Mouse (Mus musculus) G1E-ER4 (cell line): Measurements from ENCODE around the gene Mag. TPM values are rescaled to one million over a fixed set of nuclear protein-coding genes. Genes with fewer than 3 reads are reported as not detected.

Experiments used
- GATA1 ChIP-seq: IDR thresholded peaks from one replicate; pipeline ENCODE4 v1.8.0; 2012; ENCODE audit warnings: low read length, inconsistent platforms
- polyA plus RNA-seq: library from polyadenylated mRNA; stranded (reverse); fragments of >175 nt; gene quantifications from 2 replicates; pipeline ENCODE4 v1.2.3, GENCODE M21; 2012

Mag gene
- polyA plus RNA-seq, 1 experiment = not detected

DNA sequence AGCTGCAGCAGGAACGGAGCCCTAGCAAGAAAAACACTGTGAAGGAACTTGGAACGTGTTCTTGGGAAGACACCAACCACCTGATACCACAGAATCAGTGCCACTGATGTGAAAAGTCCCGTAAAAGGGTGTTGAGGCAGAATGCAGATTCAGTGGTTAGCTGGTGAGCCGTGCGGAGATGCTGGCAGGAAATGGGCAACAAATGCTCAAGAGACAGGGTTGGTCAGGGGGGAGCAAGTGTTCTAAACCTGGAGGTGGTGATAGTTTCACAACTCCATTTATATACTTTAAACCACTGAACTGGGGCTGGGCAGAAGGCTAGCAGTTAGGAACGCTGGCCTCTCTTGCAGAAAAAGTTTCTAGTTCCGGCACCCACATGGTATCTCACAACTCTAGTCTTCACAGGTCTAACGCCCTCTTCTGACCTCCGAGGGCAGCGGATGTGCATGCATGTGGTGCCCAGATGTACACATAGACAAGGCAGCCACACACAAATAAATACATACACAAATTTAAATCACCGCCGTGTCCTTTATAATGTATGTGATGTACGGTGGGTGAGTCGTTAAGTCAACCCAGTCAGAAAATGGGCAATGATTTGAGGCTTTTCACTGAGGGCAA, 27.0 kb downstream of the Mag start:
- TF ChIP-seq GATA1 = no peak

DNA sequence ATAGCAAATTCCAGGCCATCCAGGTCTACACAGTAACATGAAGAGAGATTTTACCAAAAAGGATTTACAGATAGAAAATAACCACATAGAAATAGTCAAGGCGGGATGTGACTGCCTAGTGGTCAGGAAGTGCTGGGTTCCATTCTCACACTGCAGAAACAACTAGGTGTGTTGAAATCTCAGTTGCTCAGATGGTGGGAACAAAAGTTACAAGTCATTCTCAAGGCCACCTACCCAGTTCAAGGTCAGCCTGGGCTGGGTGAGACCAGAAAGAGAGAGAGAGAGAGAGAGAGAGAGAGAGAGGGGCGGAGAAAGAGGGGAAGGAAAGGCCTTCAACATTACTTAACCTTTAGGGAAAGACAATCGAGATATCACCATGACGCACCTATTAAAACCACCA, 27.8 kb downstream of the Mag start:
- no peak for TF ChIP-seq GATA1

DNA sequence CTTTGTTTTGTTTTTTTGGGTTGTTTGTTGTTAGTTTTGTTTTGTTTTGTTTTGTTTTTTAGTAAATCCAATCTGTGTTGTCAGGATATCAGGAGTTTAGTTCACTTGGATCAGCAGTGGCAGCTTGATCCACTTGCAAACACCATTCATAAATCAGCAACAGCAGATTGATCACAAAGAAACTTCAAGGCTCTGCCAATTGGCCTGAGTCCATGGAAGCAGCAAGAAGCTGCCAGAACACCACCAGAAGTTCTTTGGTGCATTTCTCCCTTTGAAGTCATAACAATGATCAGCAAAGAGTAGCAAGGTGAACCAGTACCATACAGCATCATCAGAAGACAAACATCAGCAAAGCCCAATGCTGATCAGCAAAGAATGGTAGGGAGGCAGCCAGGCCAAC, 30.6 kb downstream of the Mag start:
- no peak for TF ChIP-seq GATA1

DNA sequence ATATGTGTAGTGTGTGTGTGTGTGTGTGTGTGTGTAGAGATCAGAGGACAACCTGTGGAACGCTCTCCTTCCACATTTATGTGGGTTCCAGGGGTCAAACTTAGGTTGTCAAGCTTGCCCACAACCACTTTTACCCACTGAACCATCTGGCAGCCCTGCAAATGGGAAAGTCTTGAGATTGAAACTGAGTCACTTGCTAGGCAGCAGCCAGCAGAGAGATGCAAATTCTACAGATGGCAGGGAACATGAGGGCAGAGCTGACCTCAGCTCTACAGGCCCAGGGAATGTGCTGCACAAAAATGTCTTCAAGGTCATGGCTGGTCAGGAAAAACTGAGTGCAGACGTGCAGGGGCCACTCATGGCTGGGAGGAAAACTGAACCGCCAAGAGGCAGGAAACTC, 33.3 kb downstream of the Mag start:
- TF ChIP-seq GATA1 = no peak

DNA sequence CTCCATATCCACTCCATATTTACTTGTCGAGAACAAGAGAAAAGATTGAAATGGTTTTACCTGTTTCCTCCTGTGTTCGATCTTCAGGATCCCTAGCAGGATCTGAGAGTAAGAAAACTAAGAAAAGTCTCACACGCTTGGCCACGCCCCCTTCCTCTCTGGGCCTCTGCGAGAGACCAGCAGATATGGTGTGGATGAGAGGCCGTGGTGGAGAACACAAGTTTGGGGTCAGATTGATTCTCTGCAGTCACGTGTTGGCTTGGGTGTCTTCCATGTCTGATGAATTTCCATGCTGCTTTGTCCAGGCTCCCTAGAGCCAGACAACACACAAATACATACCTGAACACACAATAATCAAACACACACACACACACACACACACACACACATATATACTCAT, 34.5 kb downstream of the Mag start, which contains the start of gene Cd22:
Gene Cd22, minus strand, starts transcription at position 167 of the 400 bp plus-strand sequence.
- no peak for TF ChIP-seq GATA1

DNA sequence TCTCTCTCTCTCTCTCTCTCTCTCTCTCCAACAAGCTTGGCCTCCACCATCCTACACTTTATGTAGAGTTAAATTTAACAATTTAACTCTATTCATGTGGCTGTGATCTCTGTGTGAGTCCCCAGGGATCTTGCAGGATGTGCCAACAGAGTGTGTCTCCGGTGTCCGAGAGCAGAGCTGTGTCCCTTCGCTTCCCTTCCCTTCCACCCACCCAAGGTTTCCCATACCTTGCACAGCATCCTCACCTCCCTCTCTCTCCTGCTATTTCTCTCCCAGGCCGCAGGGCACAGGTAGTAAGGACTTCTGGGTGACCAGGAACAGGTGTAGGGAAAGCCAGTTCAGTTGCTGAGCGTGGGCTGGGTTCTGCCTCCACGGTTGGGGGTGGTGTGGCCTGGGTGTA, 35.7 kb downstream of the Mag start:
- no peak for TF ChIP-seq GATA1

DNA sequence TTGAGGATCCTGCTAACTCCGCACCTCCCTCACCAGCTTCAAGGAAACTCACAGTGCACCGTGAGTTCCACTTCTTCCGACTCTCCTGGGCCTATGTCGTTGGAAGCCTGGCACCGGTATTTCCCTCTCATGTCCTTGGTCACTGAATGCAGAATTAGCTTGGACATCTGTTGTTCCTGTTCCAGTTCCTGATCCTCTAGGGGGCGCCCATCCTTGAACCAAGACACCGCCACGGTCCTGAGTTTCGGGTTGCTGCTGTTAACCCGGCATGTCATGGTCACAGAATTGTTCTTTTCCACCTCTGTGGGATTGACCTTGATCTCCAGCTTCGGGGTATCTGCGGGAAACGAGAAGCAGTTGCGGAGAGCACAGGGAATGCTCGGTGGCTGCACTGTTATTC, 41.6 kb downstream of the Mag start:
- TF ChIP-seq GATA1 = no peak

DNA sequence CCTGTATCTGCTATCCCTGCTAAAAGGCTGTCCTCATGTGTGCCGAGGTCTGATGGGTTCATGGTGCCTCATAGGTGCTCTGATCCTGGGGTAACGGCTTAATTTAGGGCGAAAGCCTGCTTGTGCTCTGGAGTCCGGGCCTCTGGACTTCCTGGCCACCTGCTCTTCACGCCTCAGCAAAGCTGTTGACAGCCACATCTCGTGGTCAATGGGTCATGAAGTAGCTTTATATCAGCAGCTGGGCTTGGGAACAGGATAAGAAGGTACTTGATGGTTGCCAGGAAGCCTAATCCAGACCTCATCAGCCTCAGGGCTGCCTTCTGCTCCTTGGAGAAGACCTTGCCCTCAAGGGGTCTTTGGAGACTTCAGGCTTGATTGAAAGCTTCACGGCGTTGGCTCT, 51.3 kb downstream of the Mag start:
- no peak for TF ChIP-seq GATA1

DNA sequence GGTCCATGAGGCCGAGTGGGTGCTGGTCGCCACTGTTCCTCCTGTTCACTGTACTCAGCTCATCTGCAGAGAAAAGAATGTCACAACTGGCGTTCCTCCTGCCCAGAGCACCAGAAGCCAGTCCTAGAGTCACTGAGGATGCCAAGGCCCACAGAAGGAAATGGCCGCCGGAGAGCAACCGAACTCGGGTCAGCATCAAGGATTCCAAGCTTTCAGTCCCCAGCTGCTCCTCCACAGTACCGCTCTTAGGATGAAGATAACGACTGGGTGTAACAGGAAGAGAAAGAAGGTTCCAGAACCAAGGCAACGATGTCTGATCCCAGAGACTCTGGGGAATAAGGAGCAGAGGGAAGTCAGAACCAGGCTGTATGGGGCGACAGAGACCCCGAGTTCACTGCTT, 53.2 kb downstream of the Mag start, which contains the start of gene Ffar1:
Gene Ffar1, minus strand, starts transcription at position 101 of the 400 bp plus-strand sequence.
- no peak for TF ChIP-seq GATA1

DNA sequence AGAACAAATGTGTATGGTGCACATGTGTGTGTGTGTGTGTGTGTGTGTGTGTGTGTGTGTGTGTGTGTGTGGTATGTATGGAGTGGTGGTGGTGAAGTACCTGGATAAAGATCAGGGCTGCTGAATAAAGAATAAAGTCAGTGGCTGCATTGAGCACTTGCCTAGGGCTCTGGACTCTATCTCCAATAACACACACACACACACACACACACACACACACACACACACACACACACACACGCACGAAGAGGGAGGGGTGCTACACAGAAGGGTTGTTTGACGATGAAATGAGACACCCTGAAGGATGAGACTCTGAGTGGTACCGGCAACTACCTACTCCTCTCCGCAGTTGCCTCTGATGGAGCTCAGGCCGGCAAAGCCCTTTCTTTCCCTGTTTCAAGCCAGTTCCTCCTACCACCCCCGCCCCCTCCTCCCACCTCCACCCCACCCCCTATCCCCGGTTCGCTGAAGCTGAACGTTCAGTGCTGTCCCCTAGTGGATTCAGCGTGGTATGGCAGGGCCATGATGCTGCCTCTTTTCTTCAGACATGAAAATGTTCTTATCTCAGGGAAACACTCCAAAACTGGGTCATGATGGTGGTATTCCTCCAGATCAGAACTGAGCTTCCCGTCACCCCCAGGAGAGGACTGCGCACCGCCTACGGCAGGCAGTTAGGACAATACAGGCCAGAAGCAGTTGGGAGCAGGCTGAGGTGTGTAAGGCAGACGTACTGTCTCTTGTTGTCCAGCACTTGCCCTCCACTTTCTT, 54.9 kb downstream of the Mag start:
- no peak for TF ChIP-seq GATA1

DNA sequence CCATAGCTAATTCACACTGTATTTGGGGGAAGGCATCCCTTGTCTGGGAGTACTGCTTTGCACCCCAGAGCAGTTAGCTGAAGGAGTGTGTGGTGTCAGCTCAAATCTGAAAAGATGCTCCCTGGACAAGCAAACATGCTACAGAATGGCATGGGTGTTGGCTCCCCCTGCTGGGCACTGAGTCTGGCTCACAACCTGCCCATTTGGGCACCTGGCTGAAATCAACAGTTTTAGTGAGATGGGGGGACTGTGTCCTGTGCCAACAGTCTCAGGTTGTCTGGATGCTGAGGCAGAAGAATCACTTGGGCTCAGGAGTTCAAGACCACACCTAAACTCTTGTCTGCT, 55.4 kb downstream of the Mag start:
- no peak for TF ChIP-seq GATA1

DNA sequence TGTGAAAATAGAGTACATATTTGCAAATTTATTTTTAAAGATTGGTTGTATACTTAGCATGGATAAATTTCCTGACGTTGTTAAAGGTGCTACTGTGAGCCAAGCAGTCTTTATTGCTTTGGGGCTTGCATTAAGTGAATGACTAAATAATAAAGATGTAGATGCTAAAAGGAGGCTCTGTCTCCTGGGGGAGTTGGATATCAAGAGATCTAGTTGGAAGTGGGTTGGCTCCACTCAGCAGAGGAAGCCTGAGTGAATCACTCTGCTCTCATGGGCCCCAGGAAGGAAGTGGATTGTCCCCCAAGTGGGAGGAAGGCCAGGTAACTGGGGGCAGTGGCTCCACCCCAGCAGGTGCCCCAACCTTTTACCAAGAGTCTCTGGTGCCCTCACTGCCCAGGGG, 56.9 kb downstream of the Mag start:
- TF ChIP-seq GATA1 = no peak

DNA sequence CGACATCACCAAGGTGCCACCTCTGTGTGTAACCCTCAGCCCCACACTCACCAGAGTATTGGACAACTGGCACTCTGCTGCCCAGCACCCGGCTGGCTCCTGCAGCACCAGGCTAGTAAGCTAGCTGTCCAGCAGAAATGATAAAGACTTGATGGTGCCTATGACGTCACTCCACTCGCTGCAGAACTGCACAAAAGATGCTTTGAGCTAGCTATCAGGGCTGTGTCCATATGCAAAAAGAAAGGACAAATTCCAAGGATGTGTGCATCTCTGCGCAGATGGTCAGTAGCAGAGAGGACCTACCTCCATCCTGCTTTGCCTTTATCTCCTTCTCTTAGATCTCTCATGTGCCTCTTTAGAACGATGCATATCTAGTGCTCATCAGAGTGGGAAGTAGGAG, 58.6 kb downstream of the Mag start, which contains the start of gene Ffar3:
Gene Ffar3, minus strand, starts transcription at position 101 of the 400 bp plus-strand sequence.
- TF ChIP-seq GATA1 = no peak

DNA sequence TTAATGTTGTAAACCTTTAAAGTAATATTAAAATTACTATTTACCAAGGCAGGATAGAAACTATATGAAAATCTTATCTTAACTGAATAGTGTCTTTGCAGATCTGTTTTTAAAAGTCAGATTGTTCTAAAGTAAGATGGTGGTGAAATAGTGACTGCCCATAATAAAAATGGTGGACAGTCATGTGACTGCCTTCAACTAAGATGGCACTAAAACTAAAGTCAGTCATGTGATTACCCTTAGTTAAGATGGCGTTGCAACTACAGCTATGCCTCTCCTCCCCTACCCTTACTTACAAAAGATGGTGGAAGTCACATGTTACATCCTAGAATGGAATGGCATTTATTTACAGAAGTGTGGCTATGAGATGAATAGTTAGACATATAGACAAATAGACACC, 63.3 kb downstream of the Mag start:
- no peak for TF ChIP-seq GATA1

Other genes starting within 250 kb of the Mag start
- 38.7 and 69.6 TPM in 2 replicates for gene Haus5, start 249.9 kb downstream of the Mag start, polyA plus RNA-seq
- not detected in 2 replicates for gene Pmis2, start 243.3 kb downstream of the Mag start, polyA plus RNA-seq
- gene 2200002J24Rik, start 215.9 kb downstream of the Mag start, polyA plus RNA-seq = not detected in 2 replicates
- gene Atp4a, start 202.7 kb downstream of the Mag start, polyA plus RNA-seq = not detected in 2 replicates
- gene Tmem147, start 185.3 kb downstream of the Mag start, polyA plus RNA-seq = 197 and 201 TPM in 2 replicates
- gene Gapdhs, start 171.2 kb downstream of the Mag start, polyA plus RNA-seq = not detected in 2 replicates
- 5.3 and 6.4 TPM in 2 replicates for gene Sbsn, start 163.4 kb downstream of the Mag start, polyA plus RNA-seq
- 0.17 TPM in 1 of 2 replicates, not detected in the other for gene Dmkn, start 151.1 kb downstream of the Mag start, polyA plus RNA-seq
- gene Krtdap, start 127.0 kb downstream of the Mag start, polyA plus RNA-seq = not detected in 2 replicates
- gene Ffar2, start 91.1 kb downstream of the Mag start, polyA plus RNA-seq = not detected in 2 replicates
- not detected in 2 replicates for gene Ffar3, start 58.7 kb downstream of the Mag start, polyA plus RNA-seq
- gene Ffar1, start 53.3 kb downstream of the Mag start, polyA plus RNA-seq = not detected in 2 replicates
- gene Cd22, start 34.5 kb downstream of the Mag start, polyA plus RNA-seq = not detected in 2 replicates
- not detected in 2 replicates for gene Hamp2, start 9.8 kb upstream of the Mag start, polyA plus RNA-seq
- gene Hamp, start 29.2 kb upstream of the Mag start, polyA plus RNA-seq = not detected in 2 replicates
- 162 and 181 TPM in 2 replicates for gene Usf2, start 41.9 kb upstream of the Mag start, polyA plus RNA-seq
- gene Lsr, start 58.6 kb upstream of the Mag start, polyA plus RNA-seq = not detected in 2 replicates
- gene Fam187b, start 58.9 kb upstream of the Mag start, polyA plus RNA-seq = not detected in 2 replicates
- gene Fxyd5, start 127.6 kb upstream of the Mag start, polyA plus RNA-seq = 0.09 and 0.35 TPM in 2 replicates
- gene Fxyd7, start 136.6 kb upstream of the Mag start, polyA plus RNA-seq = not detected in 2 replicates
- gene Fxyd1, start 142.3 kb upstream of the Mag start, polyA plus RNA-seq = not detected in 2 replicates
- gene Lgi4, start 144.5 kb upstream of the Mag start, polyA plus RNA-seq = not detected in 2 replicates
- gene Fxyd3, start 161.8 kb upstream of the Mag start, polyA plus RNA-seq = not detected in 2 replicates
- 0.16 and 0.21 TPM in 2 replicates for gene Hpn, start 200.4 kb upstream of the Mag start, polyA plus RNA-seq
- 0.11 and 0.17 TPM in 2 replicates for gene Scn1b, start 212.1 kb upstream of the Mag start, polyA plus RNA-seq
- 89.7 and 102 TPM in 2 replicates for gene Gramd1a, start 241.0 kb upstream of the Mag start, polyA plus RNA-seq